ENCODE assay signal across 9 mouse cellular contexts in genomic region chr4:58554359-58554838, GRCm38 (mm10). TPM values are rescaled to one million over a fixed set of nuclear protein-coding genes. Genes with fewer than 3 reads are reported as not detected.
DNase-seq lines count a peak whose midpoint lies in the region; ATAC-seq lines count a peak whose summit lies in the region.
"Had no signal": no experiment of that assay in that cellular context is flagged by ENCODE, and none has a peak within 500 bp of the region (broad histone marks: within the 10 kb centered on the region; RNA-seq: fewer than 3 reads in every experiment).

No protein-coding gene starts in this region.

- no peaks in the 10 kb centered on the region for H3K27me3 ChIP-seq in heart, embryonic 14.5 days (ENCODE audit: control insufficient read depth, insufficient read depth, low read length)
- no peaks in the 10 kb centered on the region for H3K27me3 ChIP-seq in embryonic facial prominence, embryonic 10.5 days (replicated peaks; ENCODE audit: low read depth, poor library complexity, severe bottlenecking)
- no peaks in the 10 kb centered on the region for H3K27me3 ChIP-seq in limb, embryonic 15.5 days

- peaks cover 3 to 12% of the 10 kb centered on the region in 2 experiments; a peak in 3 of 4 replicates for H3K4me1 ChIP-seq in heart, embryonic 14.5 days (ENCODE audit: control insufficient read depth in 2 of 2, insufficient read depth in 2 of 2, low read length in 2 of 2)
- H3K4me1 ChIP-seq in embryonic facial prominence, embryonic 10.5 days, result peaks cover 46% of the 10 kb centered on the region
- H3K4me1 ChIP-seq in limb, embryonic 15.5 days, result peaks cover 23% of the 10 kb centered on the region

- no peaks in the 10 kb centered on the region for H3K9me3 ChIP-seq in heart, embryonic 14.5 days (ENCODE audit: control insufficient read depth, low read length)
- H3K9me3 ChIP-seq in embryonic facial prominence, embryonic 10.5 days, result no peaks in the 10 kb centered on the region
- H3K9me3 ChIP-seq in limb, embryonic 15.5 days, result no peaks in the 10 kb centered on the region

- H3K27ac ChIP-seq in heart, embryonic 14.5 days (replicated peaks in 1 of 2; ENCODE audit: control insufficient read depth in 1 of 2, insufficient read depth in 1 of 2, low read depth in 2 of 2, low read length in 2 of 2), result no peak overlapping the region
- H3K27ac ChIP-seq in embryonic facial prominence, embryonic 10.5 days (replicated peaks), result peak overlapping the region; percentile 97
- peak overlapping the region; percentile 91 for H3K27ac ChIP-seq in limb, embryonic 15.5 days

- peak overlapping the region; percentile 97 for H3K4me2 ChIP-seq in heart, embryonic 14.5 days (ENCODE audit: low read length)
- H3K4me2 ChIP-seq in limb, embryonic 15.5 days, result peak overlapping the region; percentile 77

- no peak overlapping the region for H3K4me3 ChIP-seq in heart, embryonic 14.5 days (ENCODE audit: control insufficient read depth in 1 of 2, insufficient read depth in 1 of 2, low read depth in 1 of 2, low read length in 2 of 2)
- peak overlapping the region; percentile 80 for H3K4me3 ChIP-seq in embryonic facial prominence, embryonic 10.5 days
- peak overlapping the region; percentile 58; the same call in 1 of the 2 replicates for H3K4me3 ChIP-seq in limb, embryonic 15.5 days

- intact Hi-C loops in gastrocnemius, postnatal 14 days (cut with DNase I; ENCODE audit: low total_unique reads), result loop anchor here (5.0 to 10.0 kb wide), 2 partner anchors 198 to 290 kb away; no protein-coding TSS in a partner anchor

- no peak overlapping the region for H3K9ac ChIP-seq in heart, embryonic 14.5 days (ENCODE audit: low read length)
- no peak overlapping the region for H3K9ac ChIP-seq in limb, embryonic 15.5 days

- no peak for DNase-seq in heart, adult 18-20 months
- peak; percentile 35 for DNase-seq in 3134 (ENCODE audit: extremely low read depth, insufficient read length, low spot score)
- DNase-seq in embryonic facial prominence, embryonic 10.5 days (ENCODE audit: low spot score), result peak; percentile 52
- DNase-seq in testis, postnatal 14 days (ENCODE audit: low spot score), result no peak
- no peak for DNase-seq in gastrocnemius, postnatal 14 days
- DNase-seq: cerebellum, adult 9-10 months had no signal

- ATAC-seq in heart, embryonic 14.5 days (ENCODE audit: insufficient number of reproducible peaks, insufficient read depth, low FRiP score, low read depth), result no peak
- no peak for ATAC-seq in limb, embryonic 15.5 days (ENCODE audit: insufficient number of reproducible peaks, low FRiP score, low TSS enrichment, low read depth)
- no peak for ATAC-seq in granulocyte monocyte progenitor cell, adult 5-6 weeks (replicated peaks; ENCODE audit: poor library complexity, severe bottlenecking)

- WGBS in heart, embryonic 14.5 days, result 20% methylated on average over 10 of the region's 10 CpGs
- 25% methylated on average over 10 of the region's 10 CpGs for WGBS in embryonic facial prominence, embryonic 10.5 days
- 37% methylated on average over 10 of the region's 10 CpGs for WGBS in limb, embryonic 15.5 days

- H3K36me3 ChIP-seq in heart, embryonic 14.5 days (ENCODE audit: control insufficient read depth, insufficient read depth, low read length), result no peaks in the 10 kb centered on the region
- peaks cover 7% of the 10 kb centered on the region; the same call in 1 of the 2 replicates for H3K36me3 ChIP-seq in embryonic facial prominence, embryonic 10.5 days (replicated peaks)
- no peaks in the 10 kb centered on the region for H3K36me3 ChIP-seq in limb, embryonic 15.5 days

RNA-seq across cellular contexts. Expression of gene Lpar1, which starts 0.7 kb away (rescaled TPM):
- polyA plus RNA-seq in heart, embryonic 14.5 days (2014; fragmentation: Nextera tagmentation; extraction: Ambion mirVana), result 13.9 and 14.2 TPM in 2 replicates
- total RNA-seq in heart, adult 18-20 months (2021), result 1 to 10 TPM; 7.0 to 7.5 TPM
- polyA plus RNA-seq in embryonic facial prominence, embryonic 10.5 days (2016; fragmentation: Nextera tagmentation; extraction: Ambion mirVana), result 129 and 155 TPM in 2 replicates
- polyA plus RNA-seq in limb, embryonic 15.5 days (2015; fragmentation: Nextera tagmentation; extraction: Ambion mirVana), result 150 and 151 TPM in 2 replicates
- 10 to 100 TPM; 20.2 to 27.2 TPM for total RNA-seq in gastrocnemius, postnatal 14 days (2021)
- not detected in 2 replicates for total RNA-seq in granulocyte monocyte progenitor cell, adult 5-6 weeks (2014; fragmentation: Nextera tagmentation)
- 0.09 and 3.5 TPM in 2 replicates for total RNA-seq in granulocyte monocyte progenitor cell, adult 5-6 weeks (2017)

Comparison
In these comparisons a context has a peak if more than half of its experiments do, and no peak if none do; other contexts are left out.
1. H3K27ac ChIP-seq: peak in embryonic facial prominence, embryonic 10.5 days (single experiment) and limb, embryonic 15.5 days (single experiment); none in heart, embryonic 14.5 days (0 of 2).
2. H3K4me3 ChIP-seq: peak in embryonic facial prominence, embryonic 10.5 days (single experiment) and limb, embryonic 15.5 days (single experiment); none in heart, embryonic 14.5 days (0 of 2).
3. DNase-seq: peak in 3134 (single experiment) and embryonic facial prominence, embryonic 10.5 days (single experiment); none in heart, adult 18-20 months (0 of 2), testis, postnatal 14 days (single experiment) and gastrocnemius, postnatal 14 days (single experiment).